Mouse (Mus musculus) heart, embryonic 13.5 days (tissue): ENCODE measurements around the gene Syn3. TPM values are rescaled to one million over a fixed set of nuclear protein-coding genes. Genes with fewer than 3 reads are reported as not detected.

Source experiments
- ATAC-seq: fragments of 200-750 bp; cut with Nextera tagmentation; 2 replicates; pipeline ENCODE4 v1.8.0; 2017; ENCODE audit warnings: moderate TSS enrichment; ENCODE audit not compliant: insufficient number of reproducible peaks, low FRiP score, low TSS enrichment; ENCODE audit errors: extremely low read depth
- H3K27ac ChIP-seq: fragments of 300-500 bp; sonication (generic); replicated peaks from 2 replicates; pipeline ENCODE4 v1.5.1; 2015; ENCODE audit warnings: moderate library complexity, mild to moderate bottlenecking, inconsistent platforms
- H3K27me3 ChIP-seq: fragments of 300-500 bp; sonication (generic); replicated peaks from 2 replicates; pipeline ENCODE4 v1.6.1; 2015; ENCODE audit warnings: mild to moderate bottlenecking, inconsistent platforms
- H3K36me3 ChIP-seq: fragments of 300-500 bp; sonication (generic); 2 replicates; pipeline ENCODE4 v1.6.1; 2015; ENCODE audit warnings: mild to moderate bottlenecking, inconsistent platforms
- H3K4me1 ChIP-seq: fragments of 300-500 bp; sonication (generic); 2 replicates; pipeline ENCODE4 v1.6.1; 2015; ENCODE audit warnings: inconsistent platforms
- H3K4me2 ChIP-seq: fragments of 300-500 bp; sonication (generic); 2 replicates; pipeline ENCODE4 v1.6.1; 2015; ENCODE audit warnings: inconsistent platforms, mild to moderate bottlenecking, moderate library complexity
- H3K4me3 ChIP-seq: fragments of 300-500 bp; sonication (generic); 2 replicates; pipeline ENCODE4 v1.5.1; 2015; ENCODE audit warnings: moderate library complexity, mild to moderate bottlenecking, inconsistent platforms
- H3K9ac ChIP-seq: fragments of 300-500 bp; sonication (generic); 2 replicates; pipeline ENCODE4 v1.6.1; 2015; ENCODE audit warnings: inconsistent platforms, mild to moderate bottlenecking, moderate library complexity
- H3K9me3 ChIP-seq: fragments of 300-500 bp; sonication (generic); 2 replicates; pipeline ENCODE4 v1.6.1; 2016; ENCODE audit warnings: inconsistent platforms
- WGBS: fragments of 180-500 bp; shearing (Covaris S2); methylation state at CpG from one replicate; pipeline ENCODE4 v1.1.7; 2015; ENCODE audit warnings: mixed read lengths; 5-methylcytosine and 5-hydroxymethylcytosine counted together
- polyA plus RNA-seq: library from polyadenylated mRNA; unstranded; fragments of >200 nt; fragmentation: Nextera tagmentation; extraction: Ambion mirVana; gene quantifications from 2 replicates; pipeline ENCODE4 v1.2.1, GENCODE M21; 2015

Gene Syn3
- polyA plus RNA-seq, 1 experiment from 2014 or later: 1.5 TPM

DNA sequence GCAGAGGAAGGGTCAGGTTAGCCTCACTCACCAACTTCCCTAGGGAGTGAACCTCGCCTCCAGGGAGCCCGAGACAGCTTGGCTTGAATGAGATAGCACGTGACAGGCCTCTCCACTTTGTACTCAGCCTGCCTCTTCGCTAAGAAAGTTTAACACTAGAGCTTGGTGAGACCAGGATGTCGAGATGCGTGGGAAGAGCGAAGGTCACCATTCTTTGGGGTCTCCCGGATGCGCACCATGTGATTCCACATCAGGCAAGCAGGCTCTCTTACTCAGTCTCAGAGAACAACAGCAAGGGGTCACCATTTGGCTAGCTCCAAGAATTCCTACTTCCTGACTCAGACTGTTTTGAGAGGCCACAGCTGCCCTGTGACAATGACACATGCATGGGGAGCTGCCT, 234.1 kb downstream of the Syn3 start:
- no peak for ATAC-seq
- no peak overlapping the region for H3K4me2 ChIP-seq
- H3K27ac ChIP-seq: no peak overlapping the region
- no peaks in the 10 kb centered on the region for H3K4me1 ChIP-seq
- H3K9me3 ChIP-seq: peaks cover 11% of the 10 kb centered on the region; the same call in 1 of the 2 replicates
- H3K9ac ChIP-seq: no peak overlapping the region
- H3K4me3 ChIP-seq: no peak overlapping the region
- no peaks in the 10 kb centered on the region for H3K36me3 ChIP-seq
- H3K27me3 ChIP-seq: no peaks in the 10 kb centered on the region
- WGBS: 56% methylated on average over 9 of the region's 9 CpGs

DNA sequence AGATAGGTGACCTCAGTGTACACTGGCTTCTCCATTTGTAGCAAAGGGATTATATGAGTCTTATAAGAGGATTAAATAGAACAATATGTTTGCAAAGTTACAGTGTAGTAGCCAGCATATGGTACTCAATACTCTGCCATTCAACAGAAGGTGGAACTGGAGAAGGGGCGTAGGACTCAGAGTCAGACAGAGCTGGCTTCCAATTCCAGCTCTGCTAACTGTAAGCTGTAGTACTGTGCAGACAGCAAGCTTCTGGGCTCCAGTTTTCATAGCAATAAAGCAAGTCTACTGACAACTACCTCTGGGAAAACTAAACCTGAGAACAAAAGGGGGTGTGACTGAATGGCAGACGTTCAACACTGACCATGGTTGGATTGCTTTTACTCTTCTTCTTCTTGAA, 237.0 kb downstream of the Syn3 start:
- no peaks in the 10 kb centered on the region for H3K36me3 ChIP-seq
- no peak overlapping the region for H3K4me2 ChIP-seq
- no peak overlapping the region for H3K27ac ChIP-seq
- H3K9me3 ChIP-seq: peaks cover 11% of the 10 kb centered on the region; the same call in 1 of the 2 replicates
- ATAC-seq: no peak
- H3K9ac ChIP-seq: no peak overlapping the region
- WGBS: 81% methylated on average over 2 of the region's 2 CpGs
- no peaks in the 10 kb centered on the region for H3K4me1 ChIP-seq
- H3K4me3 ChIP-seq: no peak overlapping the region
- H3K27me3 ChIP-seq: no peaks in the 10 kb centered on the region

DNA sequence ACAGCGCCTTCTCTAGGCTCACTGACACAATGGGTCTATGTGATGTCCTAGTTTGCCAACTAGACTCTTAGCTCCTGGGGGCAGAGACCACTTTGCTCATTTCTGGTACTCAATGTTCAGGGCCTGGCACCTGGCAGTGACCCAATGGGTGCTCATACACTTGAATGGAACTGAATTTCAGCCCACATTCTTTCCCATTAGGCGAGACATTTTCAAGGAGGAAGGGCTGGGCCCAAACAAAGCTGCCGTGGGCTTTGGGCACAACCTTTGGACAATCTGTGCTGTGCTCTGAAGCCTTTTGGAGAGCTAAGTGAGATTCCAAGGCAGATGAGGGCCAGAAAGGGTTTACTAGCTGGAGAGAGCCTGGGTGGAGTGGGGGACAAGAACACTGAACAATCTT, 239.7 kb downstream of the Syn3 start:
- no peaks in the 10 kb centered on the region for H3K27me3 ChIP-seq

DNA sequence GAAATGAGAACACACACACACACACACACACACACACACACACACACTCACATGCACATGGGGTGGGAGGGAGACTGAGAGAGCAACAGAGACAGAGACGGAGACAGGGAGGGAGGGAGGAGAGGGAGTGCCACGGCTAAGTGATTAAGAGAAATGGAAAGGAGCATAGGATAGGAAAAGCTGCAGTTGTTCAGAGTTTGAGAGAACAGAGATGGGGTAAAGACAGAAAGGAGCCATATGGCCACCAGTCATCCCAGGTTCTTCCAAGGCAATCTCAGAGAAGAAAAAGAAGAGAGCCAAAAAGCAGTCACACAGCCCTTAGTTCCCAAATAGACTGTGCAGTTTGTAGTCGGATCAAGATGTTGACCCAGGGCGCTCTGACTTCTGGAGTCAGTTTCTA, 240.7 kb downstream of the Syn3 start:
- no peak overlapping the region for H3K4me2 ChIP-seq
- H3K36me3 ChIP-seq: no peaks in the 10 kb centered on the region
- H3K4me3 ChIP-seq: no peak overlapping the region
- WGBS: 60% methylated on average over 4 of the region's 4 CpGs
- no peak overlapping the region for H3K9ac ChIP-seq
- H3K27me3 ChIP-seq: no peaks in the 10 kb centered on the region
- H3K4me1 ChIP-seq: peaks cover 3% of the 10 kb centered on the region; the same call in 1 of the 2 replicates
- no peak overlapping the region for H3K27ac ChIP-seq
- H3K9me3 ChIP-seq: peaks cover 11% of the 10 kb centered on the region; the same call in 1 of the 2 replicates
- ATAC-seq: no peak

More for the DNA sequence above, 239.7 kb downstream of the Syn3 start:
- Histone ChIP-seq H3K27ac (no peak overlapping the region), H3K9ac (no peak overlapping the region), H3K9me3 (peaks cover 11% of the 10 kb centered on the region; the same call in 1 of the 2 replicates), H3K4me2 (no peak overlapping the region), H3K4me3 (no peak overlapping the region), H3K4me1 (no peaks in the 10 kb centered on the region), H3K36me3 (no peaks in the 10 kb centered on the region)
- no peak for ATAC-seq
- WGBS: 75% methylated on average over 3 of the region's 3 CpGs

DNA sequence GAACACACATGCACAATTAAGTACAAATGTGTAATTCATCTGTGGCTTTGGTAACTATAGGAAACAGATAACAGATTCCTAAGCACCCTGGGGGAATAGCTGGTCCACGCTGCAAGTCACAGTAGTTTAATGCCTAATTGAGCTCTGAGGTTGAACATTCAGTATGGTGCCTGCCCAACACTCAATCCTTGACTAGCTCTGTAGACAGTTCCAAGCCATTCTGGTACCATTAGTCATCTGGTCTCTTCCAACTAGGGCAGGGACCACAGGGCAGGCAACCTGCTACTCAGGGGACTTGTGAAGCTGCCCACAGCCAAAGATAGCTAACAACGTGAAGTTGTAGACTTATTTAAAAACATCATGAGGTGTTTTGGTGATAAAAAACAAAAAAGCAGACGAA, 241.7 kb downstream of the Syn3 start:
- WGBS: 65% methylated on average over 3 of the region's 3 CpGs
- H3K4me1 ChIP-seq: peaks cover 5% of the 10 kb centered on the region; the same call in 1 of the 2 replicates
- ATAC-seq: no peak

DNA sequence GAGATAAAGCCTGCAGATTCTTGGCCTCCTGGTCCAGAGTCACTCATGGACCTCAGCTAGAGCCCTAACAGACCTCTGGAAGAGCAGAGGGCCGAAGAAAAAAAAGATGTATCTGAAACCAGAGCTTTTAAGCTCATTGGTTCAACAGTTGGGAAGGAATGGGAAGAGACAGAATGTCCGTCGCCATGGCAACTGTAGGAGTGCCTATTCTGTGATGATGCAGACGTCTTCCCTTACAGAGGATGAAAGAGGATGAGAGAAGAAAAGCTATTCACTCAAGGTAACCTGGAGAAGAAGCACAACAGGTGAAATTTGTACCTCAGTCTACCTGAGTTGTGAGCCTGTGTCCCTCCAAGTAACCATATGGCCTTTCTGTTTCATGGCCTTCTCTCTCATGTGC, 242.5 kb downstream of the Syn3 start:
- H3K4me3 ChIP-seq: no peak overlapping the region
- no peak overlapping the region for H3K27ac ChIP-seq
- H3K27me3 ChIP-seq: no peaks in the 10 kb centered on the region
- H3K9ac ChIP-seq: no peak overlapping the region
- H3K36me3 ChIP-seq: no peaks in the 10 kb centered on the region
- peaks cover 5% of the 10 kb centered on the region; the same call in 1 of the 2 replicates for H3K4me1 ChIP-seq
- ATAC-seq: no peak
- H3K4me2 ChIP-seq: no peak overlapping the region
- peaks cover 11% of the 10 kb centered on the region; the same call in 1 of the 2 replicates for H3K9me3 ChIP-seq
- 58% methylated on average over 4 of the region's 4 CpGs for WGBS

More for the DNA sequence above, 241.7 kb downstream of the Syn3 start:
- H3K36me3 ChIP-seq: no peaks in the 10 kb centered on the region
- H3K27me3 ChIP-seq: no peaks in the 10 kb centered on the region
- no peak overlapping the region for H3K4me3 ChIP-seq
- no peak overlapping the region for H3K4me2 ChIP-seq
- no peak overlapping the region for H3K9ac ChIP-seq
- peaks cover 11% of the 10 kb centered on the region; the same call in 1 of the 2 replicates for H3K9me3 ChIP-seq
- H3K27ac ChIP-seq: no peak overlapping the region

DNA sequence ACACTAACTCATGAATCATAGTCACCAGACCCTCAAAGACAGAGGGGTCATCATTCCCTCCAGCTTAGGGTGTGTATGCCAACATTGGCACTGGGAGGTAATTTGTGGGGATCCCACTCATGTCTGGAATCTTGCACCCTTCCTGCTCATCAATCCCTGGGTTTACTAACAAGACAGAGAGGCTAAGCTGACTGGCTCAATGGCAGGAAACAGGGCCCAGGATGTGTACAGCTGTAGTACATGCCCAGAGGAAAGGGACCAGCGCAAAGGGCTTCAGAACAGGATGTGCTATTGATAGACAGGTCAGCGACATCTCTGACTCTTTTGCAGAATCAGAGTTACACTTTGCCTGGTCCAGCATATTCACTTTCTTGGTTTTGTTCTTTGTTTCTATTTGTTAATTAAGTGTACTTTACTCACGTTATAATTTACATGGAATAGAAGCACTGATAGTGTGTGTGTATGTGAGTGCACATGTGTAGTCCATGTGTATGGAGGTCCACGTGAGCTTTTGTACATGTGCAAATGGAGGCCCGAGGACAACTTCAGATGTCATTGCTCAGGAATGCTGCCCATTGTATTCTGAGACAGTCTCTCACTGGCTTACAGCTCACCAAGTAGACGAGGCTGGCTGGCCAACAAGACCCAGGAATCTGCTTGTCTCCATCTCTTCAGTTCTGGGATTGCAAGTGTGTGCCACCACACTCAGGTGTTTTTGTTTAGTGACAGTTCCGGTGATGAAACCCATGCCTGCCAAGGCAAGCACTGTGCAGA, 248.4 kb downstream of the Syn3 start:
- H3K9me3 ChIP-seq: no peaks in the 10 kb centered on the region
- H3K4me1 ChIP-seq: peaks cover 14% of the 10 kb centered on the region
- no peak for ATAC-seq
- H3K9ac ChIP-seq: no peak overlapping the region
- peaks cover 3% of the 10 kb centered on the region; the same call in 1 of the 2 replicates for H3K27me3 ChIP-seq
- H3K36me3 ChIP-seq: no peaks in the 10 kb centered on the region
- no peak overlapping the region for H3K4me3 ChIP-seq
- no peak overlapping the region for H3K27ac ChIP-seq
- no peak overlapping the region for H3K4me2 ChIP-seq
- WGBS: 53% methylated on average over 7 of the region's 7 CpGs

DNA sequence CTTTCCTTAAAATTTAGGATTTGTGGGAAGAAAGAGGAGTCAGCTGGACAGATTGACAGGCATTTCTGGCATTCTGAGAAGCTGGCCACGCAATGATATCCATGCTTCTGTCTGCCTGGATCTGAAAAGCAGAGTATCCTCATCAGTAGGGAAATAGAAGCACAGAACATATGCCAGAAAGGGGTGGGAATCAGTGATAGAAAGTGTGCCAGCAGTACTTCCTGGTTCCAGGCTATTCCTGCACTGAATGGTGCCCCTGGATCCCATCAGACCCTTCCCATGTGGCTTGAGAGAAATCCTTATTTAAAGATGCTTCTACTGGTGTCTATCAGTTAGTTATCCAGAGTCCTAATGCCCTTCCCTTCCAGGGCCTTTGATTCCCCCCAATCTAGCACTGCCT, 249.4 kb downstream of the Syn3 start:
- no peak for ATAC-seq
- Histone ChIP-seq H3K27ac (no peak overlapping the region), H3K4me3 (no peak overlapping the region), H3K9ac (no peak overlapping the region), H3K4me2 (no peak overlapping the region), H3K9me3 (no peaks in the 10 kb centered on the region), H3K36me3 (no peaks in the 10 kb centered on the region), H3K27me3 (peaks cover 3% of the 10 kb centered on the region; the same call in 1 of the 2 replicates), H3K4me1 (peaks cover 14% of the 10 kb centered on the region)
- WGBS: 75% methylated on average over 1 of the region's 1 CpGs

DNA sequence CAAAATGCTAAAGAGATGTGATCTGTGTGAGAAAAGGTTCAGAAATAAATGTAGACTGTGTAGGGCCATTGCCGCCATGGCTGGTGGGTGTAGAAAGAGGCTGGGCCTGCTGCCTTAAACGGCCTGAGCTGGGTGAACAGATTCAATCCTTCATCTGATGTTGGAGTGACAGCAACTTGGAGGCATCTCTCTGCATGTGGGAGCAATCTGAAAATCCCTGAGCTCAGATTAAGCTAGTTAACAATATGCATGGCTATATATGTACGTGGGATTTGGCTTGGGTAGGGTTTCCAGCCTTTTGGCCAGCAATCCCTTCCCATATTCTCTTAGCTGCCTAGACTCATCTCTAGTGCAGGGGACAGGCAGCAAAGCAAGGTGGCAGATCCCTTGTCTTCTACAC, 249.9 kb downstream of the Syn3 start:
- Histone ChIP-seq H3K36me3 (no peaks in the 10 kb centered on the region), H3K9me3 (no peaks in the 10 kb centered on the region), H3K9ac (no peak overlapping the region), H3K4me3 (no peak overlapping the region), H3K27me3 (peaks cover 3% of the 10 kb centered on the region; the same call in 1 of the 2 replicates), H3K27ac (no peak overlapping the region), H3K4me2 (no peak overlapping the region), H3K4me1 (peaks cover 14% of the 10 kb centered on the region)
- ATAC-seq: no peak
- WGBS: 87% methylated on average over 3 of the region's 3 CpGs

DNA sequence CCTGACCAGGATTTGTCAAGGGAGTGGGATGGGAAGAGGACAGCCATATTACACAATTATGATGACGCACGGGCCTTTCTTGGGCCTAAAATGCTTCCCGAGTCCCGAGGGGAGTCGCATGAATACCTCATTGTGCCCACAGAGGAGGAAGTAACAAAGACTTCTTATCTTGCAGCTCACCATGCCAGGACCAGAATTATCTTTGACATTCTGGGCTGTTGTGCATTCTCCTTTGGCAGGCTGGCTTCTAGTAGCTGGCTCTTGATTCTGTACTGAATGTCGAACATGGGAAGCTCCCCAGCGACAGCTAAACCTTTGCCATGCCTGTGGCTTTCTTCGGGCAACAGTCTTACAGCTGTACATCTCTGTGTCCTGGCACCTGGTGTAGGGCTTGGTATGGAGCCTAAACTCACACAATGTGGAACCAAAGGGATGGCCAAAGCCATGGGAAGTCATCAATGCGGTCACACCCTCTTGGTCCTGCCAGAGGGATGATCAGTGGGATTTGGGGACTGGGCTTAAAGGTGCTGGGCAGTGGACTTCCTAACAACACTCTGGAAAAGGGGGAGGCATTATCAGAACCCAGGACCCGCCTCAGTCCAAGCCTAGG, 250.5 kb downstream of the Syn3 start:
- 80% methylated on average over 10 of the region's 10 CpGs for WGBS
- no peak overlapping the region for H3K27ac ChIP-seq
- no peak overlapping the region for H3K4me2 ChIP-seq
- ATAC-seq: no peak
- H3K4me1 ChIP-seq: peaks cover 12% of the 10 kb centered on the region
- H3K9me3 ChIP-seq: no peaks in the 10 kb centered on the region
- no peak overlapping the region for H3K9ac ChIP-seq
- no peak overlapping the region for H3K4me3 ChIP-seq
- peaks cover 3% of the 10 kb centered on the region; the same call in 1 of the 2 replicates for H3K27me3 ChIP-seq
- no peaks in the 10 kb centered on the region for H3K36me3 ChIP-seq

DNA sequence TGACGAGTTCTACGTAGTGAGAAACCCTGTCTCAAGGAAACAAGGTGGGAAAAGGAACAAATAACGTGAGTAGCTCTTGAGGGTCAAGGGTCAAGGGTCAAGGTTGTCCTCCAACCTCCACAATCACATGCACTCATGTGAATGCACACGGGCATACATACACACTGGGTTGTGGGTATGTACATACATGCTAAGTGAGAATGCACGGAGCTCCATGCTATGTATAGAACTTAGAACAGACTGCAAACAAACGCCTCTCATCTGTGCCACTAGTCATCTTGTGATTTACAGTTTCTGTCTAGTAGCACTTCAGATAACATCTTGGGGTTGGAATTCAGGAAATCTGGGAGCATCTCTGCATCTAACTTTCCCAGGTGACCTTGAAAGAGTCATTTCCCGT, 253.3 kb downstream of the Syn3 start:
- ATAC-seq: no peak
- no peak overlapping the region for H3K4me2 ChIP-seq
- no peak overlapping the region for H3K4me3 ChIP-seq
- H3K36me3 ChIP-seq: no peaks in the 10 kb centered on the region
- WGBS: 74% methylated on average over 7 of the region's 7 CpGs
- no peak overlapping the region for H3K27ac ChIP-seq
- peaks cover 3% of the 10 kb centered on the region; the same call in 1 of the 2 replicates for H3K27me3 ChIP-seq
- H3K4me1 ChIP-seq: peaks cover 4% of the 10 kb centered on the region
- H3K9me3 ChIP-seq: no peaks in the 10 kb centered on the region
- H3K9ac ChIP-seq: no peak overlapping the region
